Mouse (Mus musculus) forebrain, embryonic 10.5 days (tissue): ENCODE results near the gene Rps6kc1. TPM values are rescaled to one million over a fixed set of nuclear protein-coding genes. Genes with fewer than 3 reads are reported as not detected.

ENCODE experiments used
- DNase-seq: peaks from one replicate; pipeline ENCODE4 v3.0.0-alpha.2; 2017; ENCODE audit warnings: low spot score; ENCODE audit errors: extremely low spot score
- H3K27ac ChIP-seq: fragments of 300-500 bp; sonication (generic); 2 replicates; pipeline ENCODE4 v1.5.1; 2016; ENCODE audit warnings: mild to moderate bottlenecking
- H3K27me3 ChIP-seq: fragments of 300-500 bp; sonication (generic); 2 replicates; pipeline ENCODE4 v1.6.1; 2016; ENCODE audit warnings: mild to moderate bottlenecking; ENCODE audit not compliant: poor library complexity, severe bottlenecking
- H3K36me3 ChIP-seq: fragments of 300-500 bp; sonication (generic); replicated peaks from 2 replicates; pipeline ENCODE4 v1.6.1; 2016; ENCODE audit warnings: mild to moderate bottlenecking, moderate library complexity
- H3K4me1 ChIP-seq: fragments of 300-500 bp; sonication (generic); 2 replicates; pipeline ENCODE4 v1.6.1; 2016
- H3K4me3 ChIP-seq: fragments of 300-500 bp; sonication (generic); 2 replicates; pipeline ENCODE4 v1.5.1; 2016; ENCODE audit warnings: mild to moderate bottlenecking, moderate library complexity
- H3K9me3 ChIP-seq: fragments of 300-500 bp; sonication (generic); 2 replicates; pipeline ENCODE4 v1.6.1; 2016; ENCODE audit warnings: mild to moderate bottlenecking, moderate library complexity
- WGBS: fragments of 180-500 bp; shearing (Covaris S2); methylation state at CpG from one replicate; pipeline ENCODE4 v1.1.7; 2016; 5-methylcytosine and 5-hydroxymethylcytosine counted together
- polyA plus RNA-seq: library from polyadenylated mRNA; unstranded; fragments of >200 nt; fragmentation: Nextera tagmentation; extraction: Ambion mirVana; gene quantifications from 2 replicates; pipeline ENCODE4 v1.2.1, GENCODE M21; 2016

Rps6kc1 gene
- polyA plus RNA-seq, 1 experiment from 2014 or later: 17.3 TPM

DNA sequence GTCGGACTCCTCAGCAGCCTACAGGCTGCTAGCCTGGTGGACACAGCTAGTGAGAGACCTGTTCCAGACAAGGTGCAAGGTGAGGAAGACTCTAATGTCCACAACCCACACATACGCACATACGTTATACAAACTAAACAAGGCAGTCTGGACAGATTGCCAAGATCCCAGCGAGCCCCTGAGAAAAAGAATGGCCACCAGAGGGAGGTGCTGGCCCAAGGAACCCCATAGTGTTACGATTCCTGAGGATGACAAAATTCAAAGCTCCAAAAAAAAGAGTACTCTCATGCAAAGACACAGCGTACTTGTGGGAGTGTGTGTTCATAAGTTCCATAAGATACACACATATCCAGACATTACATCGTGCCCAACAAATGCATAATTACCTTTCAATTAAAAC lies 141.8 kb downstream of the Rps6kc1 start:
- H3K4me1 ChIP-seq: no peaks in the 10 kb centered on the region
- DNase-seq: no peak
- 87% methylated on average over 7 of the region's 7 CpGs for WGBS

DNA sequence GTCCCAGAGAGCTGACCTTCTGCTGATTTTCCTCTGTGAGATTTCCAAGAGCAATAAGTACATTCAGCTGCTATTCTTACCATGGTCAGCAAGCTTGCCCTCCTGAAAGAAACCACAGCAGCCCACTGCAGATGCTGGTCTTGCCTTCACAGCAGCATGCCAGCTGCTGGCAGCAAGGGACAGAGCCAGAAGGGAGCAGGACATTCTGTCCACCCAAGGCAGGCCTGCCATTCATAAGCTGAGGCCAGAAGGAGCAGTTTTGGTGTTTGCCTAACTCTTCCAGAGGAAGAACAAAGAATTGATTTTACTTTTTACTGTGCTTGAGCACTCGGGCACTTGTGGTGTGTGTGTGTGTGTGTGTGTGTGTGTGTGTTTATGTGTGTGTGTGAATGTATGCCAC lies 143.3 kb downstream of the Rps6kc1 start:
- 85% methylated on average over 1 of the region's 1 CpGs for WGBS

More for the DNA sequence above, 141.8 kb downstream of the Rps6kc1 start:
- H3K27me3 ChIP-seq: no peaks in the 10 kb centered on the region
- H3K4me3 ChIP-seq: no peak overlapping the region
- H3K9me3 ChIP-seq: peaks cover 6% of the 10 kb centered on the region
- peaks cover 8% of the 10 kb centered on the region; the same call in 1 of the 2 replicates for H3K36me3 ChIP-seq
- H3K27ac ChIP-seq: no peak overlapping the region

DNA sequence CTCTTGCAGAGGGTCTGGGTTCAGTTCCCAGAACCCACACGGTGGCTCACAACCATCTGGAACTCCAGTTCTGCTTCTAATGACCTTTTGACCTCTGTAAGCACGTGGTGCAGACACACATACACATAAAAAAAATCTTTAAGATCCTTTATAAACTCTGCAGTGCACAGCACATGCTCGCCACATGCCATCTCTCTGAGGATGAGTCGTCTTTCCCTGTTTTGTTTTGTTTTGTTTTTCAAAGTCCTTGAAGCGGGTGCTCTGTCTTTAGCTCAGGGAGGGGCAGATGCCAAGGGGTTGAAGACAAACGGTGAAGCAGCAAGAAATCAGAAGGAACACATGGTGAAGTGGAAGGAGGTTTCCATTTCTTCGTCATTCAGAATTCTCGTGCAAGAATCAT lies 143.9 kb downstream of the Rps6kc1 start:
- H3K36me3 ChIP-seq: no peaks in the 10 kb centered on the region
- H3K4me3 ChIP-seq: no peak overlapping the region
- no peak overlapping the region for H3K27ac ChIP-seq
- no peaks in the 10 kb centered on the region for H3K27me3 ChIP-seq
- no peaks in the 10 kb centered on the region for H3K4me1 ChIP-seq
- DNase-seq: no peak
- WGBS: 75% methylated on average over 8 of the region's 8 CpGs
- H3K9me3 ChIP-seq: peaks cover 6% of the 10 kb centered on the region

More for the DNA sequence above, 143.3 kb downstream of the Rps6kc1 start:
- Histone ChIP-seq H3K27me3 (no peaks in the 10 kb centered on the region), H3K4me1 (no peaks in the 10 kb centered on the region), H3K9me3 (peaks cover 6% of the 10 kb centered on the region), H3K36me3 (peaks cover 5% of the 10 kb centered on the region; the same call in 1 of the 2 replicates), H3K4me3 (no peak overlapping the region), H3K27ac (no peak overlapping the region)
- no peak for DNase-seq

DNA sequence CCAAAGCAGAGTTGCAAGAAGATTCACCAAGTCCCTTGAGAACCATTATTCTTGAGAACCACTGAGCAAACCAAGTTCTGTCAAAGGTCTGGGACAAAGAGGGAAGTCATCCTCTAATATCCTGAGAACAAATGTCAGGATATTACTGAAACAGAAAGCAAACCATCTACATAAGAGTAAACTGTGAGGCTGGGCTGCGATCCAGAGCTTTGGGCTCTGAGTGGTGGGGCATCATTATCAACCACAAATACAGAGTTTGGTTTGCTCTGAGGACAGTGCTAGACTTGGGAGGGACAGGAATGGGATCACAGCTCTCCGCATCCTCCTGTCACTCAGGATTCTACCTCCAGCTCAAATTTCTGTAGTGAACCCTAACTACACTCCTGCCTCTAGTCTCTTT lies 144.8 kb downstream of the Rps6kc1 start:
- no peaks in the 10 kb centered on the region for H3K36me3 ChIP-seq
- peaks cover 6% of the 10 kb centered on the region for H3K9me3 ChIP-seq
- H3K27me3 ChIP-seq: no peaks in the 10 kb centered on the region
- no peak overlapping the region for H3K4me3 ChIP-seq
- WGBS: 97% methylated on average over 2 of the region's 2 CpGs
- no peak overlapping the region for H3K27ac ChIP-seq
- peaks cover 3% of the 10 kb centered on the region for H3K4me1 ChIP-seq
- DNase-seq: no peak

DNA sequence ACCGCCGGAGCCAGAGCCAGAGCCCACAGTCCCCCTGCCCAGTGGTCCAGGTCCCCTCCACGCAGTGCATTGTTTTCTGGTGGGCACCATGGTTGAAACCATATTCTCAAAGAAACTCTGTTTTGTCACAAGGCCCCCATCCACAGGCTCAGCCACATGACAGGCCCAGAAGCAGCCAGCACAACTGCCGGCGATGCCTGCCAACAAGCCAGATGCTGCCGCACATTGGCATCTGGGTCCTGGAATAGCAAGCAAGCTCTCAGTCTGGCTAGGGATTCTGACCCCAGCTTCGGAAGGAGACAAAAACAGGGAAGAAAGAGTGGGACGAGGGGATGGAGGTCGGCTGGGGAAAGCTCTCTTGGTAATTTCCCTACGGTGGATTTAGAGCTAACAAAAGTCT lies 147.8 kb downstream of the Rps6kc1 start:
- no peak for DNase-seq
- H3K36me3 ChIP-seq: no peaks in the 10 kb centered on the region
- WGBS: 80% methylated on average over 10 of the region's 10 CpGs
- no peaks in the 10 kb centered on the region for H3K27me3 ChIP-seq
- peaks cover 6% of the 10 kb centered on the region for H3K9me3 ChIP-seq
- H3K4me1 ChIP-seq: peaks cover 3% of the 10 kb centered on the region
- no peak overlapping the region for H3K4me3 ChIP-seq
- no peak overlapping the region for H3K27ac ChIP-seq

DNA sequence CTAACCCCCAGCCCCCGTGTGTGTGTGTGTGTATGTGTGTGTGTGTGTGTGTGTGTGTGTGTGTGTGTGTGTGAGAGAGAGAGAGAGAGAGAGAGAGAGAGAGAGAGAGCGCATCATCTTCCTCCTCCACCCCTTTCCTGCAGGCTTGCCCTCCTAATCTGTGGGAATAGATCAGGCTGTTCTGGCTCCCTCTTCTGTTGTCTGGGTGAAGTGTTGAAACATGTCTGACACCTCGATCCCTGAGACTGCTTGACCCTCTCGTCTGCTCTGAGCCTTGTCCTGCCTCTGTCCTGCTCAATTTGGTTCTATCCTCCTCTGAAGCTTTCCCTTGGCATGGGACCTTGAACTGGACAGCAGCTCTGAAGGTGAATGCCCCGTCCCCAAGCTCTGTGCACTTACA lies 149.8 kb downstream of the Rps6kc1 start:
- no peak for DNase-seq
- Histone ChIP-seq H3K4me1 (peaks cover 3% of the 10 kb centered on the region), H3K27ac (peak overlapping the region; percentile 42; the same call in 1 of the 2 replicates), H3K27me3 (no peaks in the 10 kb centered on the region), H3K9me3 (peaks cover 6% of the 10 kb centered on the region), H3K4me3 (no peak overlapping the region), H3K36me3 (no peaks in the 10 kb centered on the region)
- 48% methylated on average over 5 of the region's 5 CpGs for WGBS

DNA sequence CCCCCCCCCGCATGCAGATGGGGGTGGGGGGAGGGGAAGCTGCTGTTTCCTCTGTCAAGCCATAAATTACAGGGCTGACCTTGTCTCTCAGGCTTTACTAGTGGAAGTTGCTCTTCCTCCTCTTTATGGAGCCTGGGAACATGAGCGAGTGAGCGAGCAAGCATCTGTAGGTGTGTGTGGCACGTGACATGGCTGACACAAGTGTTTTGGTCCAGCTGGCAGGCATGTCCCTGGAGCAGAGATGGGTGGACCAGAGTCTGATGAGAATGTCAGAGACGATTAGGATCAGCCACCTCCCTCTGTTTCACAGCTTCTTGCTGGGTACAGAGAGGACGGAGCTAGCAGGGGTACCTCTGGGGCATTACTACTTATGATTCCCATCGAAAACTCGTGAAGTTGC lies 153.7 kb downstream of the Rps6kc1 start:
- Histone ChIP-seq H3K27me3 (no peaks in the 10 kb centered on the region), H3K4me3 (no peak overlapping the region), H3K36me3 (no peaks in the 10 kb centered on the region), H3K9me3 (no peaks in the 10 kb centered on the region; the same call in 1 of the 2 replicates), H3K4me1 (peaks cover 3% of the 10 kb centered on the region), H3K27ac (no peak overlapping the region)
- WGBS: 85% methylated on average over 8 of the region's 8 CpGs
- DNase-seq: no peak

DNA sequence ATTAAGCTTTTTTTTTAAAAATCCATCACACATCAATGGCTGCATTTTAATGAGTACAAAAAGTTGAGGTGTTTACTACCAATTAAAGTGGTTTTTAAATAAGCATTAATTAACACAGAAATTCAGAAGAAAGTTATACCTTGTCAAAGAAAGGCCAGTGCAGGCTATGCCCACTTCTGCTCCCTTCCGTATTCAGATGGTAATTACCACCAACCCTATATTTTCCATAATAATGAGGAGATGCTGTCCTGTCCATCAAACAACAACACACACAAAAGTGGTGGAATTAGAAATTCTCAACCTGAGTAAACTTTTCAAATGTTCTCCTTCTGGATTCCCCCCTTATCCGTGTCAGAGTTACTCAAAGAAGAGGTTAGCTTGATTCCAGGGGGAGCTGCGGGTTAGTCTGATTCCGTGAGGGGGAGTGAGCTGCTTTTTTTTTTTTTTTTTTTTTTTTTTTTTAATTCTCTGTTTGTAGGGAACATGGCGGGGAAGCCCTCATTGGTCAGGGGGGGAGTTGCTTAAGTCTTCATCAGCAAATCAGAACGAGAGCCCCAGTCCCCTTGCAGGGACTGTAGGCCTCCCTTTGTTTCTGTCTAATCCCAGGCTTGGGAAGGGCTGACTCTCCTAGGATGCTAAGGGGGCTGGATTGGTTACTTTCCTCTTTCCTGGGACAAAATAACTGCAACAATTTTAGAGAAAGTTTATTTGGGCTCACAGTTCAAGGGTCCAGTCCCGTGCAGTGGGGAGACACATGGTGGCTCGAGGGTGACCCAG lies 159.6 kb downstream of the Rps6kc1 start:
- Histone ChIP-seq H3K27me3 (no peaks in the 10 kb centered on the region), H3K27ac (peak overlapping the region; percentile 86), H3K4me1 (peaks cover 22% of the 10 kb centered on the region), H3K9me3 (no peaks in the 10 kb centered on the region; the same call in 1 of the 2 replicates), H3K4me3 (peak overlapping the region; percentile 18; the same call in 1 of the 2 replicates), H3K36me3 (no peaks in the 10 kb centered on the region)
- peak; percentile 37 for DNase-seq
- WGBS: 43% methylated on average over 8 of the region's 8 CpGs

DNA sequence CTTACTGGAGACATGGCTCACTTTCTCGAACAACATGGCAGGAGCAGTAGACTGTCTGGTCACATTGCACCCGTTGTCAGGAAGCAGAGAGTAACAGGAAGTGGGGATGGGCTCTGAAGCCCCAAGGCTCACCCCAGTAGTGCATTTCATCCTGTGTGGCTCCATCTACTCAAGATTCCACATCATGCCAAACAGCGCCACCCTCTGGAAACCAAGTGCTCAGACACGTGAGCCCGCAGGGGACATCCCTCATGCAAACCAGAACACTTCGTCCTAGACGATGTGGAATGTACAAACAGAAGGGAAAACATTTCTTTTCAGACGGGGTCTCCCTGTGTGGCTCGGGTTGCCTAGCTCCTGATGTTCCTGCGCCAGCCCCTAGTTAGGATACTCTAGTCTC lies 162.6 kb downstream of the Rps6kc1 start:
- WGBS: 92% methylated on average over 10 of the region's 10 CpGs

DNA sequence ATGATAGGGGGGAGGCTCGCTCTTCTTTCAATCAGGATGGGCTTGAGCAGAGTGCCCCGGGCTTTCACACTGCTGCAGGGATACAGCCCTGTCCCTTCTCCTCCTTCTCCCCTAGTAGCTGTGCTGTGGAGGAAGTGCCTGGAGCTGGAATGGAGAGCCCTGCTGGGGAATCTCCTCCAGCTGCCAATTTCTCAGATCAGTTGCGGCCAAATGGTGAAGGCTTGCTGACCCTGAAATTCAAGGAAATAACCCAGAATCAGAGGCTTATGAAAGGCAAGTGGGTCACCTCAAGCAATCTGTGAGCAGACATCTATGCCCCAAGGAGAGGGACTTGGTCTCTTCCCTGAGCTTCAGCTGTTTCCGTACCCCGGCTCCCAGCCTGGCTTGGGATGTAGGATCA lies 170.1 kb downstream of the Rps6kc1 start:
- no peak overlapping the region for H3K27ac ChIP-seq
- no peaks in the 10 kb centered on the region for H3K4me1 ChIP-seq
- H3K27me3 ChIP-seq: no peaks in the 10 kb centered on the region
- H3K9me3 ChIP-seq: no peaks in the 10 kb centered on the region; the same call in 1 of the 2 replicates
- no peaks in the 10 kb centered on the region for H3K36me3 ChIP-seq
- H3K4me3 ChIP-seq: no peak overlapping the region
- DNase-seq: no peak
- WGBS: 82% methylated on average over 5 of the region's 5 CpGs

More for the DNA sequence above, 162.6 kb downstream of the Rps6kc1 start:
- no peaks in the 10 kb centered on the region for H3K27me3 ChIP-seq
- H3K4me1 ChIP-seq: peaks cover 22% of the 10 kb centered on the region
- no peaks in the 10 kb centered on the region for H3K36me3 ChIP-seq
- no peaks in the 10 kb centered on the region; the same call in 1 of the 2 replicates for H3K9me3 ChIP-seq
- H3K4me3 ChIP-seq: no peak overlapping the region
- no peak for DNase-seq
- H3K27ac ChIP-seq: no peak overlapping the region

DNA sequence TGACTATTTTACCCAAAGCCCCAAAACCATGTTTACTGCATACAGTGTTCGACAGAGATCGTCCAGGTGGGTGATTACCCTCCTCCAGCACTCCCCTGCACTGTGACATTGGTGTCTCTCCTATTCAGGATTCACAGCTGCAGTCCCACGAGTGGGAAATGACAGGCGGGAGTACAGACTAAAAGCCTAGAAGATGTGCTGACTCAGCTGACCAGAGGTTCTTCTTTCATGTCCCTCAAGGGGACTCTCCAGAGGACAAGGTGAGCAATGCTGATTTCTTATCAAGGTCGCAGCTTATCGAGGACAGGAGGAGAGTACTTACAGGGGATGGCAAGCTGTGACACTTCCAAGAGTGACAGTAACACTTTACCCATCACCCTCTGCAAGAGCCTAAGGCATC lies 178.8 kb downstream of the Rps6kc1 start:
- no peak for DNase-seq
- Histone ChIP-seq H3K4me3 (no peak overlapping the region), H3K27me3 (0 out of 2 replicates have a peak, but pooled peaks cover 4% of the 10 kb centered on the region), H3K9me3 (no peaks in the 10 kb centered on the region), H3K27ac (no peak overlapping the region), H3K36me3 (no peaks in the 10 kb centered on the region), H3K4me1 (peaks cover 25% of the 10 kb centered on the region)
- WGBS: 88% methylated on average over 6 of the region's 6 CpGs

DNA sequence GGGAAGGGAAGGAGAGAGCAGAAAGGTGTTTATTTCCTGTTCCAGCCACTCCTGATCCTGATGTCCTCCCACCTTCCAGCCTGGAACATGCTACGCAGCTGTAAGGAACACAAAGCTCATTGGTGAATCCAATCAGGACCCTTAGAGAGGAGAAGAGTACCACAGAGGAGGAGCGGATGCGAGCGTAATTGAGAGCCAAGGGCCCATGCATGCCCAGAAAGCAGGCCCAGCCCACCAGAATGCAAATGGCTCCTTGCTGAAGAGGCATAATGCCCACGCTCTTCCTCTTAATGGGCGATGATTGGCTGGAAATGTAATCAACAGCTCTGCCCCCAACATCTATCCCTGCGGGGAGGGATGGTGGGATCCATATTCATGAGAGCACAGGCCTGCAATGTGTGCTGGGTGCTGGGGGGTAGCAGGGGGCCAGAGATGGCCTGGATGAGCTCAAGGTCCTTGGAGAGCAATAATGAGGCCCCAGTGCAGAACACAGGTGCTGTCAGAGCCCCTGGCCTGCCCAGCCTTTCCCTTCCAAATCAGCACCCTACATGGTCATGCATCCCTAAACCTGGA lies 182.0 kb downstream of the Rps6kc1 start:
- Histone ChIP-seq H3K4me1 (peaks cover 51% of the 10 kb centered on the region), H3K27ac (peak overlapping the region; percentile 77), H3K27me3 (0 out of 2 replicates have a peak, but pooled peaks cover 4% of the 10 kb centered on the region), H3K4me3 (no peak overlapping the region), H3K36me3 (no peaks in the 10 kb centered on the region), H3K9me3 (no peaks in the 10 kb centered on the region)
- no peak for DNase-seq
- WGBS: 87% methylated on average over 7 of the region's 7 CpGs

DNA sequence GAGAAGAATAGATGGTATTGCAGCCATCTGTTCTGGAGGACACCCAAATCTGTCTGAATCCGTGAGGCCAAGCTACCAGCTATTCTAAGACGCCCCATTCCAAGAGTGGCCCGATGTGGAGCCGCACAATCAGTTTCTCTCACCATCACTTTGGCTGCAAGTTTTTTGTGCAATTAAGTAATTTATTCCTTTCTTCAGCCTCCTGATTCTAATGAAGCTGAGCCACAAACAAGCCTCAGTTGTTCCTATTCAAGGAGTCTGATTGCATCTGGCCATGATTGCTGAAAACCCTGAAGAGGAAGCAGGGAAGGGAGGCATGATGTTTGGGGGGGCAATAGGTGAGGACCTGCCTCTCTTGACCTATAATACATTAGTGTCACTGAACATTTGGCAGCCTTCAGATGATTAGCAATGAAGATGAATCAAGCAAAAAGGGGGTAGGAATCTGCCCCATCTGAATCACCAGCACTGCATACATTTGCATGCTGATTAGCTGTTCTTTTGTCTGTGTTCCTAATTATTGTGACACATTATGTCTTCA lies 183.4 kb downstream of the Rps6kc1 start:
- Histone ChIP-seq H3K4me1 (peaks cover 54% of the 10 kb centered on the region), H3K27ac (peak overlapping the region; percentile 71; the same call in 1 of the 2 replicates)
- 78% methylated on average over 4 of the region's 4 CpGs for WGBS

More for the DNA sequence above, 183.4 kb downstream of the Rps6kc1 start:
- Histone ChIP-seq H3K27me3 (0 out of 2 replicates have a peak, but pooled peaks cover 4% of the 10 kb centered on the region), H3K9me3 (no peaks in the 10 kb centered on the region), H3K4me3 (no peak overlapping the region), H3K36me3 (no peaks in the 10 kb centered on the region)
- no peak for DNase-seq
